Mouse (Mus musculus) adrenal gland, adult 8-10 months (tissue): ENCODE data around the gene Ccdc87. TPM values are rescaled to one million over a fixed set of nuclear protein-coding genes. Genes with fewer than 3 reads are reported as not detected.

ENCODE experiments used
- total RNA-seq, 4 experiments: library from RNA; stranded (reverse); gene quantifications; 2 replicates each; pipeline ENCODE4 v1.2.4; 2022

Gene Ccdc87
- total RNA-seq, 4 experiments from 2014 or later: 0.15 to 0.59 (median 0.29) TPM

Other genes with a start within 250 kb of the Ccdc87 start
- gene Lrfn4, start 223.7 kb upstream of the Ccdc87 start, total RNA-seq: 1 to 10 TPM; 3.9 to 9.3 (median 6.5) TPM
- gene Rce1, start 213.7 kb upstream of the Ccdc87 start, total RNA-seq: 10 to 100 TPM; 34.0 to 47.7 (median 38.9) TPM
- 1 to 10 TPM in 1 of 4 experiments, under 1 TPM in 2, not detected in 1; 0.67 to 1.0 (median 0.94) TPM for gene Gm960, start 140.7 kb upstream of the Ccdc87 start, total RNA-seq
- gene Sptbn2, start 128.2 kb upstream of the Ccdc87 start, total RNA-seq: 1 to 10 TPM in 3 of 4 experiments, under 1 TPM in 1; 0.99 to 3.5 (median 1.6) TPM
- gene Rbm4b, start 82.9 kb upstream of the Ccdc87 start, total RNA-seq: 10 to 100 TPM; 14.3 to 16.5 (median 16.1) TPM
- 10 to 100 TPM; 54.0 to 83.2 (median 62.0) TPM for gene Rbm4, start 45.5 kb upstream of the Ccdc87 start, total RNA-seq
- 10 to 100 TPM; 20.7 to 31.8 (median 24.4) TPM for gene Gm21992, start 27.8 kb upstream of the Ccdc87 start, total RNA-seq
- gene Rbm14, start 27.7 kb upstream of the Ccdc87 start, total RNA-seq: 10 to 100 TPM; 43.7 to 64.6 (median 53.9) TPM
- 100 to 1,000 TPM; 101 to 198 (median 175) TPM for gene Ccs, start within 50 bp of the Ccdc87 start, total RNA-seq
- 100 to 1,000 TPM; 412 to 672 (median 540) TPM for gene Ctsf, start 15.8 kb downstream of the Ccdc87 start, total RNA-seq
- 1 to 10 TPM in 1 of 4 experiments, under 1 TPM in 3; 0.46 to 1.5 (median 0.75) TPM for gene Actn3, start 38.5 kb downstream of the Ccdc87 start, total RNA-seq
- 10 to 100 TPM; 26.3 to 35.8 (median 29.2) TPM for gene Zdhhc24, start 39.3 kb downstream of the Ccdc87 start, total RNA-seq
- gene Bbs1, start 67.3 kb downstream of the Ccdc87 start, total RNA-seq: 10 to 100 TPM in 2 of 4 experiments, 1 to 10 TPM in 2; 6.9 to 23.3 (median 12.5) TPM
- 100 to 1,000 TPM; 110 to 141 (median 132) TPM for gene Dpp3, start 88.9 kb downstream of the Ccdc87 start, total RNA-seq
- gene Peli3, start 103.8 kb downstream of the Ccdc87 start, total RNA-seq: 10 to 100 TPM; 10.9 to 19.5 (median 15.2) TPM
- gene Mrpl11, start 122.8 kb downstream of the Ccdc87 start, total RNA-seq: 10 to 100 TPM; 44.6 to 56.9 (median 53.6) TPM
- gene Npas4, start 150.9 kb downstream of the Ccdc87 start, total RNA-seq: under 1 TPM; 0.17 to 0.43 (median 0.32) TPM
- 1 to 10 TPM; 4.0 to 5.7 (median 4.5) TPM for gene Slc29a2, start 184.5 kb downstream of the Ccdc87 start, total RNA-seq
- 10 to 100 TPM; 44.3 to 54.2 (median 51.8) TPM for gene B4gat1, start 199.5 kb downstream of the Ccdc87 start, total RNA-seq
- gene AC124502.3, start 199.5 kb downstream of the Ccdc87 start, total RNA-seq: 1 to 10 TPM in 3 of 4 experiments, under 1 TPM in 1; 0.59 to 3.9 (median 1.9) TPM
- 10 to 100 TPM; 30.0 to 40.1 (median 33.6) TPM for gene Brms1, start 202.0 kb downstream of the Ccdc87 start, total RNA-seq
- 1 to 10 TPM; 4.1 to 8.1 (median 7.7) TPM for gene Rin1, start 211.1 kb downstream of the Ccdc87 start, total RNA-seq
- 10 to 100 TPM in 1 of 4 experiments, 1 to 10 TPM in 3; 8.9 to 11.8 (median 9.2) TPM for gene Cd248, start 228.7 kb downstream of the Ccdc87 start, total RNA-seq
- 1 to 10 TPM; 2.1 to 2.8 (median 2.6) TPM for gene Tmem151a, start 246.2 kb downstream of the Ccdc87 start, total RNA-seq
- 10 to 100 TPM; 58.5 to 79.0 (median 62.9) TPM for gene Yif1a, start 249.2 kb downstream of the Ccdc87 start, total RNA-seq